Comparison of ENCODE assay signal across 9 mouse cellular contexts in the genomic region with DNA sequence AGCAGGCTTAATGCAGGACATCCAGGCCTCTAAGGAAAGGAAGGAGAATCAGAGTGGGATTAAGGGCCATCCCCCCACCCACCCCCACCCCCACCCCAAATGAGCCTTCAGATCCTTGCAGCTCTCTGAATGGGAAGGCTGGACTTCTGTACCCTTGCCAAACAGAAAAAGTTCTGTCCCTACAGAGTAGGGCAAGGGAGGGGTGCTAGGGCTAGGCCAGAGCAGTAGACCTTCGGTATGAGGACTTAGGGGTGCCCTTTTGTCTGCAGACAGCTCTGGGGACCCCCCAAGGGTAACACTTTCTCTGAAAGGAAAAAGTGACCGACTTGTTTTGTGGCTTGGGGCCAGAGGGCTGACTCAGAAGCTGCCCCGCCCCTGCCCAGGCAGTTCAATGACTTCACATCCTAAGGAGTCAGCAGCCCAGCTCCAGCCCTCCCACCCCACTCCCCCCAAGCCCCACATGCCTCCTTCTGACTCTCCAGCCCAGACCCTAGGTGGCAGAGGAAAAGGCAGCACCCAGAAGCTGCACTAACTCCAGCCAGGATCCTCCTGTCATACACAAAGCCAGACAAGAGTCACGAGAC.
DNase-seq lines count a peak whose midpoint lies in the region; ATAC-seq and TF ChIP-seq lines count a peak whose summit lies in the region.
"Had no signal": no experiment of that assay in that cellular context is flagged by ENCODE, and none has a peak within 500 bp of the region (broad histone marks: within the 10 kb centered on the region; RNA-seq: fewer than 3 reads in every experiment).

No protein-coding gene starts in this region.

- no peak overlapping the region for H3K4me2 ChIP-seq in forebrain, postnatal 0 days (ENCODE audit: low read depth)
- no peak overlapping the region for H3K4me2 ChIP-seq in forebrain, embryonic 15.5 days (replicated peaks)
- no peak overlapping the region for H3K4me2 ChIP-seq in hindbrain, postnatal 0 days (ENCODE audit: low read depth, low read length)
- no peak overlapping the region for H3K4me2 ChIP-seq in lung, postnatal 0 days (replicated peaks; ENCODE audit: low read depth, low read length)

- TF ChIP-seq EP300 in lung, postnatal 0 days (IDR thresholded peaks at IDR 0.05), result peak; percentile 62; the same call in 1 of the 2 replicates

- peak; percentile 36; the same call in 1 of the 2 replicates for ATAC-seq in forebrain, postnatal 0 days
- ATAC-seq in forebrain, embryonic 15.5 days (replicated peaks), result no peak; the same call in 1 of the 2 replicates
- peak; percentile 52 for ATAC-seq in hindbrain, postnatal 0 days
- ATAC-seq in lung, postnatal 0 days, result peak; percentile 70

- no peaks in the 10 kb centered on the region for H3K9me3 ChIP-seq in forebrain, postnatal 0 days (ENCODE audit: low read length)
- H3K9me3 ChIP-seq in forebrain, embryonic 15.5 days, result no peaks in the 10 kb centered on the region
- no peaks in the 10 kb centered on the region for H3K9me3 ChIP-seq in hindbrain, postnatal 0 days (ENCODE audit: low read length)
- H3K9me3 ChIP-seq in lung, postnatal 0 days (ENCODE audit: low read length), result no peaks in the 10 kb centered on the region

- no peaks in the 10 kb centered on the region for H3K36me3 ChIP-seq in forebrain, postnatal 0 days (ENCODE audit: insufficient read depth)
- no peaks in the 10 kb centered on the region for H3K36me3 ChIP-seq in forebrain, embryonic 15.5 days
- H3K36me3 ChIP-seq in hindbrain, postnatal 0 days (ENCODE audit: insufficient read depth, low read length), result no peaks in the 10 kb centered on the region
- peaks cover 51% of the 10 kb centered on the region for H3K36me3 ChIP-seq in lung, postnatal 0 days (ENCODE audit: insufficient read depth, low read length)

- H3K4me3 ChIP-seq in forebrain, postnatal 0 days (ENCODE audit: low read depth, low read length), result no peak overlapping the region
- H3K4me3 ChIP-seq in forebrain, embryonic 15.5 days, result no peak overlapping the region
- no peak overlapping the region for H3K4me3 ChIP-seq in embryonic fibroblast, embryonic 13.5 days (ENCODE audit: insufficient read depth, low read length)
- H3K4me3 ChIP-seq in hindbrain, postnatal 0 days (ENCODE audit: low read length), result no peak overlapping the region
- H3K4me3 ChIP-seq in lung, postnatal 0 days (ENCODE audit: low read depth, low read length), result no peak overlapping the region
- H3K4me3 ChIP-seq in cerebellum, adult 2 months (replicated peaks; ENCODE audit: insufficient read depth, low read depth, low read length), result no peak overlapping the region
- H3K4me3 ChIP-seq: erythroblast, embryonic 14.5 days had no signal

- TF ChIP-seq CTCF in forebrain, postnatal 0 days (IDR thresholded peaks at IDR 0.05; ENCODE audit: low read depth), result no peak
- TF ChIP-seq CTCF in embryonic fibroblast, embryonic 13.5 days (IDR thresholded peaks at IDR 0.05; ENCODE audit: borderline replicate concordance, insufficient read depth, low read length), result no peak
- no peak for TF ChIP-seq CTCF in hindbrain, postnatal 0 days (IDR thresholded peaks at IDR 0.05; ENCODE audit: low read depth)
- TF ChIP-seq CTCF in lung, postnatal 0 days (IDR thresholded peaks at IDR 0.05), result no peak
- no peak for TF ChIP-seq CTCF in cerebellum, adult 2 months (IDR thresholded peaks at IDR 0.05; ENCODE audit: borderline replicate concordance, insufficient read depth, low read depth, low read length)

- H3K27me3 ChIP-seq in forebrain, postnatal 0 days (ENCODE audit: insufficient read depth, low read length), result no peaks in the 10 kb centered on the region
- H3K27me3 ChIP-seq in forebrain, embryonic 15.5 days, result no peaks in the 10 kb centered on the region
- no peaks in the 10 kb centered on the region for H3K27me3 ChIP-seq in hindbrain, postnatal 0 days (ENCODE audit: insufficient read depth, low read length)
- H3K27me3 ChIP-seq in lung, postnatal 0 days (replicated peaks; ENCODE audit: insufficient read depth, low read length), result no peaks in the 10 kb centered on the region
- H3K27me3 ChIP-seq in cerebellum, adult 2 months (ENCODE audit: control insufficient read depth, insufficient read depth, low read length), result no peaks in the 10 kb centered on the region

- H3K4me1 ChIP-seq in forebrain, postnatal 0 days (ENCODE audit: insufficient read depth), result no peaks in the 10 kb centered on the region
- peaks cover 10% of the 10 kb centered on the region; the same call in 1 of the 2 replicates for H3K4me1 ChIP-seq in forebrain, embryonic 15.5 days
- peaks cover 31% of the 10 kb centered on the region for H3K4me1 ChIP-seq in embryonic fibroblast, embryonic 13.5 days (ENCODE audit: control insufficient read depth, insufficient read depth, low read length)
- 0 out of 2 replicates have a peak, but pooled peaks cover 5% of the 10 kb centered on the region for H3K4me1 ChIP-seq in hindbrain, postnatal 0 days (ENCODE audit: insufficient read depth, low read length)
- H3K4me1 ChIP-seq in lung, postnatal 0 days (ENCODE audit: insufficient read depth, low read depth, low read length), result peaks cover 56% of the 10 kb centered on the region
- peaks cover 5% of the 10 kb centered on the region; the same call in 1 of the 2 replicates for H3K4me1 ChIP-seq in cerebellum, adult 2 months (ENCODE audit: control insufficient read depth, insufficient read depth, low read length)

- no peak overlapping the region for H3K27ac ChIP-seq in forebrain, postnatal 0 days (ENCODE audit: low read depth, low read length)
- H3K27ac ChIP-seq in forebrain, embryonic 15.5 days (replicated peaks), result no peak overlapping the region
- H3K27ac ChIP-seq in embryonic fibroblast, embryonic 13.5 days (ENCODE audit: insufficient read depth, low read length), result peak overlapping the region; percentile 41
- peak overlapping the region; percentile 67; the same call in 1 of the 2 replicates for H3K27ac ChIP-seq in hindbrain, postnatal 0 days
- H3K27ac ChIP-seq in lung, postnatal 0 days (ENCODE audit: low read length), result peak overlapping the region; percentile 72
- H3K27ac ChIP-seq in cerebellum, adult 2 months (ENCODE audit: insufficient read depth, low read length), result no peak overlapping the region

- TF ChIP-seq POLR2A in embryonic fibroblast, embryonic 13.5 days (IDR thresholded peaks at IDR 0.05; ENCODE audit: low read depth, low read length), result no peak
- TF ChIP-seq POLR2A in cerebellum, adult 2 months (IDR thresholded peaks at IDR 0.05; ENCODE audit: borderline replicate concordance, insufficient read depth, low read length), result no peak

- no peak for DNase-seq in forebrain, postnatal 0 days
- peak; percentile 46 for DNase-seq in hindbrain, postnatal 0 days (ENCODE audit: low spot score)
- DNase-seq in lung, postnatal 0 days (ENCODE audit: low spot score), result peak; percentile 84
- DNase-seq in cerebellum, adult 2 months, result no peak
- no peak for DNase-seq in left cerebral cortex, postnatal 14 days (ENCODE audit: low spot score in 2 of 2)
- DNase-seq in frontal cortex, postnatal 10 days (ENCODE audit: low spot score in 2 of 2), result no peak

- no peak overlapping the region for H3K9ac ChIP-seq in forebrain, postnatal 0 days
- no peak overlapping the region for H3K9ac ChIP-seq in forebrain, embryonic 15.5 days (replicated peaks)
- no peak overlapping the region for H3K9ac ChIP-seq in hindbrain, postnatal 0 days (replicated peaks; ENCODE audit: low read length)
- no peak overlapping the region for H3K9ac ChIP-seq in lung, postnatal 0 days (replicated peaks; ENCODE audit: low read depth)

- WGBS in forebrain, postnatal 0 days, result 20% methylated on average over 4 of the region's 4 CpGs
- WGBS in forebrain, embryonic 15.5 days, result 29% methylated on average over 4 of the region's 4 CpGs
- WGBS in hindbrain, postnatal 0 days, result 20% methylated on average over 4 of the region's 4 CpGs
- WGBS in lung, postnatal 0 days, result 6% methylated on average over 4 of the region's 4 CpGs
- 46% methylated on average over 4 of the region's 4 CpGs for WGBS in cerebellum, adult 2 months

- intact Hi-C loops in left cerebral cortex, postnatal 14 days (cut with DNase I), result no loop called here

Comparison
In these comparisons a context has a peak if more than half of its experiments do, and no peak if none do; other contexts are left out.
1. DNase-seq: peak in hindbrain, postnatal 0 days (single experiment) and lung, postnatal 0 days (single experiment); none in forebrain, postnatal 0 days (single experiment), cerebellum, adult 2 months (0 of 2), left cerebral cortex, postnatal 14 days (0 of 2) and frontal cortex, postnatal 10 days (0 of 2).
2. H3K27ac ChIP-seq: peak in embryonic fibroblast, embryonic 13.5 days (single experiment), hindbrain, postnatal 0 days (single experiment) and lung, postnatal 0 days (single experiment); none in forebrain, postnatal 0 days (single experiment), forebrain, embryonic 15.5 days (single experiment) and cerebellum, adult 2 months (single experiment).